Mouse (Mus musculus) CH12.LX (cell line): ENCODE measurements around the gene Aarsd1. TPM values are rescaled to one million over a fixed set of nuclear protein-coding genes. Genes with fewer than 3 reads are reported as not detected.

ENCODE experiments used
- DNase-seq: peaks from one replicate; pipeline ENCODE4 v3.0.0-alpha.2; 2013; ENCODE audit errors: extremely low read depth
- H3K27ac ChIP-seq: 2 replicates; pipeline ENCODE4 v1.5.1; 2012; ENCODE audit warnings: low read depth, mild to moderate bottlenecking, control low read depth, moderate library complexity; ENCODE audit not compliant: insufficient read depth
- H3K27me3 ChIP-seq: replicated peaks from 2 replicates; pipeline ENCODE3; 2012; ENCODE audit warnings: inconsistent platforms
- H3K36me3 ChIP-seq, 2 experiments: replicated peaks in 1 of 2; 2 replicates each; pipeline versions ENCODE3 to v1.6.1; 2012; ENCODE audit warnings: inconsistent platforms in 1 of 2, low read length in 1 of 2, mild to moderate bottlenecking in 1 of 2, mixed read lengths in 1 of 2, moderate library complexity in 1 of 2; ENCODE audit not compliant: control insufficient read depth in 1 of 2, insufficient read depth in 1 of 2
- H3K4me1 ChIP-seq, 2 experiments: 2 replicates each; pipeline ENCODE4 v1.6.1; 2012; ENCODE audit warnings: inconsistent platforms in 1 of 2, moderate library complexity in 1 of 2; ENCODE audit not compliant: insufficient read depth in 2 of 2, control insufficient read depth in 1 of 2
- H3K4me2 ChIP-seq: 2 replicates; pipeline ENCODE4 v1.6.1; 2012; ENCODE audit warnings: low read depth, mild to moderate bottlenecking, control low read depth; ENCODE audit not compliant: poor library complexity, insufficient read depth, severe bottlenecking
- H3K4me3 ChIP-seq, 3 experiments: fragments of 150-350 bp in 1 of 3; sonication (generic) in 1 of 3; replicated peaks in 1 of 3; 2 replicates each; pipeline versions ENCODE3 to v1.5.1; 2011 to 2012; ENCODE audit warnings: low read depth in 2 of 3, low read length in 2 of 3, mild to moderate bottlenecking in 2 of 3, moderate library complexity in 2 of 3, control low read depth in 1 of 3, improper control_type of control experiment in 1 of 3, inconsistent platforms in 1 of 3, mixed read lengths in 1 of 3; ENCODE audit not compliant: poor library complexity in 1 of 3
- H3K79me2 ChIP-seq: replicated peaks from 2 replicates; pipeline ENCODE4 v1.6.1; 2012; ENCODE audit warnings: mild to moderate bottlenecking, moderate library complexity; ENCODE audit not compliant: control insufficient read depth, poor library complexity, insufficient read depth, severe bottlenecking; ENCODE audit errors: extremely low read depth
- H3K9ac ChIP-seq: 2 replicates; pipeline ENCODE4 v1.6.1; 2012; ENCODE audit warnings: low read depth, mild to moderate bottlenecking, control low read depth, moderate library complexity; ENCODE audit not compliant: insufficient read depth
- H3K9me3 ChIP-seq: replicated peaks from 2 replicates; pipeline ENCODE3; 2012; ENCODE audit warnings: low read length, inconsistent platforms, mixed read lengths
- BHLHE40 ChIP-seq: IDR thresholded peaks from 2 replicates; pipeline ENCODE4 v1.6.1; 2011; ENCODE audit warnings: mild to moderate bottlenecking, low read depth, low read length, improper control_type of control experiment
- CHD1 ChIP-seq: IDR thresholded peaks from 2 replicates; pipeline ENCODE4 v1.6.1; 2012; ENCODE audit warnings: low read depth, low read length, improper control_type of control experiment, inconsistent platforms
- CHD2 ChIP-seq: IDR thresholded peaks from 2 replicates; pipeline ENCODE4 v1.6.1; 2011; ENCODE audit warnings: low read length, improper control_type of control experiment
- ELF1 ChIP-seq: IDR thresholded peaks from 2 replicates; pipeline ENCODE4 v1.6.1; 2014; ENCODE audit warnings: low read depth, mild to moderate bottlenecking, inconsistent platforms, low read length, improper control_type of control experiment
- EP300 ChIP-seq: IDR thresholded peaks from 2 replicates; pipeline ENCODE4 v1.6.1; 2011; ENCODE audit warnings: low read length, improper control_type of control experiment
- ETS1 ChIP-seq: conservative IDR thresholded peaks from 2 replicates; pipeline ENCODE4 v1.6.1; 2012; ENCODE audit warnings: low read depth, mild to moderate bottlenecking, inconsistent platforms, low read length, improper control_type of control experiment, moderate library complexity
- IRF4 ChIP-seq: IDR thresholded peaks from 2 replicates; pipeline ENCODE4 v1.6.1; 2014; ENCODE audit warnings: low read depth, mild to moderate bottlenecking, inconsistent platforms, low read length, improper control_type of control experiment
- JUND ChIP-seq: conservative IDR thresholded peaks from 2 replicates; pipeline ENCODE4 v1.6.1; 2011; ENCODE audit warnings: low read depth, low read length, improper control_type of control experiment
- MAX ChIP-seq: IDR thresholded peaks from 2 replicates; pipeline ENCODE4 v1.6.1; 2011; ENCODE audit warnings: low read length, improper control_type of control experiment
- MEF2A ChIP-seq: IDR thresholded peaks from 2 replicates; pipeline ENCODE4 v1.6.1; 2014; ENCODE audit warnings: low read depth, mild to moderate bottlenecking, inconsistent platforms, low read length, improper control_type of control experiment, borderline replicate concordance
- MXI1 ChIP-seq: IDR thresholded peaks from 2 replicates; pipeline ENCODE4 v1.6.1; 2011; ENCODE audit warnings: mild to moderate bottlenecking, low read depth, low read length, improper control_type of control experiment
- MYC ChIP-seq: IDR thresholded peaks from 2 replicates; pipeline ENCODE4 v1.6.1; 2011; ENCODE audit warnings: low read depth, mild to moderate bottlenecking, improper control_type of control experiment, low read length
- NRF1 ChIP-seq: IDR thresholded peaks from 2 replicates; pipeline ENCODE4 v1.6.1; 2014; ENCODE audit warnings: low read depth, mild to moderate bottlenecking, inconsistent platforms, low read length, improper control_type of control experiment, moderate library complexity
- PAX5 ChIP-seq: IDR thresholded peaks from 2 replicates; pipeline ENCODE4 v1.6.1; 2012; ENCODE audit warnings: low read length, inconsistent platforms, mixed read lengths
- RCOR1 ChIP-seq: conservative IDR thresholded peaks from 2 replicates; pipeline ENCODE4 v1.6.1; 2012; ENCODE audit warnings: low read depth, mild to moderate bottlenecking, inconsistent platforms, low read length, improper control_type of control experiment
- SIN3A ChIP-seq: IDR thresholded peaks from 2 replicates; pipeline ENCODE4 v1.6.1; 2012; ENCODE audit warnings: low read length, improper control_type of control experiment, inconsistent platforms
- TBP ChIP-seq: conservative IDR thresholded peaks from 2 replicates; pipeline ENCODE4 v1.6.1; 2011; ENCODE audit warnings: low read depth, low read length, improper control_type of control experiment
- TCF12 ChIP-seq: IDR thresholded peaks from 2 replicates; pipeline ENCODE4 v1.6.1; 2014; ENCODE audit warnings: low read depth, mild to moderate bottlenecking, inconsistent platforms, low read length, improper control_type of control experiment
- USF2 ChIP-seq: conservative IDR thresholded peaks from 2 replicates; pipeline ENCODE4 v1.6.1; 2011; ENCODE audit warnings: low read depth, low read length, improper control_type of control experiment
- ZC3H11A ChIP-seq: IDR thresholded peaks from 2 replicates; pipeline ENCODE4 v1.6.1; 2012; ENCODE audit warnings: low read depth, mild to moderate bottlenecking, inconsistent platforms, low read length, improper control_type of control experiment
- ZKSCAN1 ChIP-seq: IDR thresholded peaks from 2 replicates; pipeline ENCODE4 v1.6.1; 2012; ENCODE audit warnings: low read depth, inconsistent platforms, low read length, improper control_type of control experiment, borderline replicate concordance
- ZMIZ1 ChIP-seq: IDR thresholded peaks from 2 replicates; pipeline ENCODE4 v1.6.1; 2012; ENCODE audit warnings: low read depth, mild to moderate bottlenecking, inconsistent platforms, low read length, improper control_type of control experiment
- dilution Hi-C: fragments of 300-500 bp; cut with MboI; formaldehyde crosslinking; loops from 2 replicates; pipeline ENCODE4 v1.14.3; 2020; ENCODE audit warnings: low sequenced_read_pairs; ENCODE audit not compliant: extremely low pct_unique_long_range_greater_than_20kb, extremely low pct_ligation_motif_present
- in situ Hi-C: fragments of 300-500 bp; cut with MboI; formaldehyde crosslinking; loops from 3 replicates; pipeline ENCODE4 v1.14.3; 2019; ENCODE audit warnings: low sequenced_read_pairs, low pct_ligation_motif_present, low pct_unique_long_range_greater_than_20kb, mixed read lengths
- polyA plus RNA-seq: library from polyadenylated mRNA; unstranded; fragments of >175 nt; gene quantifications from 2 replicates; pipeline ENCODE4 v1.2.1, GENCODE M21; 2012; ENCODE audit warnings: low read depth; ENCODE audit not compliant: insufficient read length
- total RNA-seq, 2 experiments: library from RNA; depleted of rRNA; stranded (reverse); fragments of 300-350 nt in 1 of 2; fragments of >200 nt in 1 of 2; gene quantifications; 2 replicates each; pipeline ENCODE4 v1.2.3; 2012 to 2014

Aarsd1 gene
- total and polyA plus RNA-seq, 3 experiments: 81.5 to 133 (median 84.5) TPM

GRCm38 (mm10) chr11:101374421-101374938, 42.9 kb downstream of the Aarsd1 start:
- peak overlapping the region; percentile 53 for H3K4me2 ChIP-seq
- TF ChIP-seq MAX: 0 out of 2 replicates have a peak, but pooled peaks have one; percentile 18
- no peak for TF ChIP-seq TBP
- TF ChIP-seq CHD1: 0 out of 2 replicates have a peak, but pooled peaks have one; percentile 42
- TF ChIP-seq ZC3H11A: no peak
- peak; percentile 70; the same call in 1 of the 2 replicates for TF ChIP-seq MEF2A
- peak; percentile 47 for TF ChIP-seq ETS1
- peak; percentile 43; the same call in 1 of the 2 replicates for TF ChIP-seq SIN3A
- peak; percentile 74; the same call in 1 of the 2 replicates for TF ChIP-seq TCF12
- TF ChIP-seq CHD2: 0 out of 2 replicates have a peak, but pooled peaks have one; percentile 26
- peak; percentile 41; the same call in 1 of the 2 replicates for TF ChIP-seq IRF4
- 0 out of 2 replicates have a peak, but pooled peaks have one; percentile 41 for TF ChIP-seq BHLHE40
- peak; percentile 51; the same call in 1 of the 2 replicates for TF ChIP-seq MXI1
- 0 out of 2 replicates have a peak, but pooled peaks have one; percentile 30 for TF ChIP-seq ZMIZ1
- TF ChIP-seq ZKSCAN1: no peak
- peak; percentile 50 for TF ChIP-seq ELF1
- TF ChIP-seq RCOR1: peak; percentile 70; the same call in 1 of the 2 replicates
- peak; percentile 40; the same call in 1 of the 2 replicates for TF ChIP-seq EP300
- 0 out of 2 replicates have a peak, but pooled peaks have one; percentile 8 for TF ChIP-seq MYC
- no peak for TF ChIP-seq NRF1
- TF ChIP-seq, all 38 proteins: peak for 15
- dilution Hi-C loops (no loop called here), in situ Hi-C loops (no loop called here)
- Histone ChIP-seq H3K4me3 (no peak overlapping the region), H3K36me3 (no peaks in the 10 kb centered on the region), H3K9ac (0 out of 2 replicates have a peak overlapping the region, but pooled peaks have one; percentile 29), H3K27ac (no peak overlapping the region), H3K79me2 (no peaks in the 10 kb centered on the region), H3K9me3 (no peaks in the 10 kb centered on the region), H3K4me1 (peaks cover 15 to 27% of the 10 kb centered on the region in 2 experiments), H3K27me3 (no peaks in the 10 kb centered on the region)
- DNase-seq: peak; percentile 34

DNA sequence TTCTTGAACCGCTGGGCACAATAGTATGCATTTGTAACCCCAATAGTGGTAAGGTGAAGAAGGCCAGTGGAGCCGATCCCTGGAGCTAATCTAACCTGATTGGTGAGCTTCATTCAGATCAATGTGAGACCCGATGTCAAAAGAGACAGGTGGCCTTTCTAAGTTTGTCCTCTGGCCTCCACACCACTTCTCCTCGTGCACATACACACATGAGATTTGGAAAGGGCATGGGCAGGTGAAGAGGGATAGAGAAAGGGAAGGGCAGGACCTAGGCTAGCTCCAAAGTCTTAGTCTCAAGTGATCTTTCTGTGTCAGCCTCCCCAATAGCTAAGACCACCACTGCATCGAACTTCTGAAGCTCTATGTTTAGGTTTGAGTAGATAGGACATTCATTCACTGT, 47.3 kb downstream of the Aarsd1 start:
- no peaks in the 10 kb centered on the region for H3K36me3 ChIP-seq
- TF ChIP-seq NRF1 (no peak), RCOR1 (no peak), BHLHE40 (no peak), USF2 (no peak), ETS1 (no peak), ZC3H11A (no peak), MXI1 (no peak), JUND (no peak), EP300 (no peak), PAX5 (no peak)
- no peaks in the 10 kb centered on the region for H3K79me2 ChIP-seq
- H3K4me3 ChIP-seq: no peak overlapping the region
- H3K9me3 ChIP-seq: no peaks in the 10 kb centered on the region
- dilution Hi-C loops (no loop called here), in situ Hi-C loops (no loop called here)
- no peak for DNase-seq
- no peak overlapping the region for H3K9ac ChIP-seq
- no peak overlapping the region for H3K4me2 ChIP-seq
- peaks cover 9 to 14% of the 10 kb centered on the region in 2 experiments for H3K4me1 ChIP-seq
- H3K27ac ChIP-seq: no peak overlapping the region
- H3K27me3 ChIP-seq: no peaks in the 10 kb centered on the region
